Mouse (Mus musculus): ENCODE measurements at regions not wholly inside any gene's neighbourhood (a gene's known extent, or its start where the extent isn't known, plus 50 kb on each side); places are given as distances from the start of the nearest gene placed in this dataset.

- no peak for TF ChIP-seq USF1 (IDR thresholded peaks at IDR 0.05; ENCODE audit: low read depth)
- no peak for TF ChIP-seq CTCF (IDR thresholded peaks at IDR 0.05; ENCODE audit: control insufficient read depth, insufficient read depth, insufficient read length)
- TF ChIP-seq MAX (IDR thresholded peaks at IDR 0.05) = no peak
- TF ChIP-seq MYOD1 (IDR thresholded peaks at IDR 0.05; ENCODE audit: control insufficient read depth, insufficient read length, low read depth) = no peak
- TF ChIP-seq MYOG (IDR thresholded peaks at IDR 0.05; ENCODE audit: control insufficient read depth, extremely low read depth, insufficient read length) = no peak
These were observed 264.3 kb downstream of the Sorl1 start for GRCm38 (mm10) chr9:41859780-41860179.

Measured in C2C12 (cell line).